Mouse (Mus musculus) hindbrain, postnatal 0 days (tissue): Measurements from ENCODE around the gene Eya4. TPM values are rescaled to one million over a fixed set of nuclear protein-coding genes. Genes with fewer than 3 reads are reported as not detected.
A peak's percentile ranks its signal among the peaks of the same experiment; 100 is the strongest.

Experiments
- ATAC-seq: fragments of 200-750 bp; cut with Nextera tagmentation; 2 replicates; pipeline ENCODE4 v1.8.0; 2017; ENCODE audit warnings: mild to moderate bottlenecking, moderate TSS enrichment, moderate library complexity
- DNase-seq: peaks from one replicate; pipeline ENCODE4 v3.0.0-alpha.2; 2015; ENCODE audit warnings: low spot score
- H3K27ac ChIP-seq: fragments of 300-500 bp; sonication (generic); 2 replicates; pipeline ENCODE4 v1.5.1; 2014; ENCODE audit warnings: mild to moderate bottlenecking
- H3K27me3 ChIP-seq: fragments of 300-500 bp; sonication (generic); 2 replicates; pipeline ENCODE4 v1.6.1; 2014; ENCODE audit warnings: low read length, mixed read lengths; ENCODE audit not compliant: insufficient read depth
- H3K36me3 ChIP-seq: fragments of 300-500 bp; sonication (generic); 2 replicates; pipeline ENCODE4 v1.6.1; 2014; ENCODE audit warnings: low read length, mixed read lengths; ENCODE audit not compliant: insufficient read depth
- H3K4me1 ChIP-seq: fragments of 300-500 bp; sonication (generic); 2 replicates; pipeline ENCODE4 v1.6.1; 2014; ENCODE audit warnings: antibody characterized with exemption, low read length, mixed read lengths; ENCODE audit not compliant: insufficient read depth
- H3K4me2 ChIP-seq: fragments of 300-500 bp; sonication (generic); 2 replicates; pipeline ENCODE4 v1.6.1; 2014; ENCODE audit warnings: low read depth, mild to moderate bottlenecking, low read length, moderate library complexity, mixed read lengths
- H3K4me3 ChIP-seq: fragments of 300-500 bp; sonication (generic); 2 replicates; pipeline ENCODE4 v1.5.1; 2014; ENCODE audit warnings: low read length
- H3K9ac ChIP-seq: fragments of 300-500 bp; sonication (generic); replicated peaks from 2 replicates; pipeline ENCODE4 v1.6.1; 2014; ENCODE audit warnings: mild to moderate bottlenecking, low read length, moderate library complexity, mixed read lengths
- H3K9me3 ChIP-seq: fragments of 300-500 bp; sonication (generic); 2 replicates; pipeline ENCODE4 v1.6.1; 2016; ENCODE audit warnings: low read length, mixed read lengths
- CTCF ChIP-seq: IDR thresholded peaks from 2 replicates; pipeline ENCODE4 v1.5.1; 2016; ENCODE audit warnings: antibody characterized with exemption, control low read depth, low read depth
- WGBS: fragments of 180-500 bp; shearing (Covaris S2); extraction: QIAGEN DNeasy Blood & Tissue Kit; methylation state at CpG from one replicate; pipeline ENCODE4 v1.1.7; 2014; 5-methylcytosine and 5-hydroxymethylcytosine counted together
- polyA plus RNA-seq: library from polyadenylated mRNA; unstranded; fragments of >200 nt; fragmentation: Nextera tagmentation; extraction: Ambion mirVana; gene quantifications from 2 replicates; pipeline ENCODE4 v1.2.1, GENCODE M21; 2015
- total RNA-seq: library from RNA; depleted of rRNA; stranded (reverse); fragments of >200 nt; gene quantifications from 2 replicates; pipeline ENCODE4 v1.2.3, GENCODE M21; 2014; rRNA removed

The Eya4 gene
- total RNA-seq (1.4 and 2.1 TPM in 2 replicates), polyA plus RNA-seq (0.60 and 0.92 TPM in 2 replicates)

- Histone ChIP-seq H3K4me3 (peak within 1 kb of the TSS; percentile 67), H3K4me1 (peaks cover 13% of the 10 kb centered on the region; the same call in 1 of the 2 replicates), H3K36me3 (no peaks in the 10 kb centered on the region), H3K9ac (peak within 1 kb of the TSS; percentile 53), H3K27ac (no peak within 1 kb of the TSS), H3K27me3 (peaks cover 16% of the 10 kb centered on the region; the same call in 1 of the 2 replicates), H3K9me3 (no peaks in the 10 kb centered on the region), H3K4me2 (peak within 1 kb of the TSS; percentile 96)
- peak; percentile 82 for ATAC-seq
- DNase-seq, result peak; percentile 56
- TF ChIP-seq CTCF, result no peak
- 1% methylated on average over 66 of the region's 79 CpGs for WGBS
Observed at GRCm38 (mm10) chr10:23350011-23350911, at the start of gene Eya4. TSS of gene Eya4 (minus strand) at chr10:23350786.

GRCm38 (mm10) chr10:23395399-23395798 is 44.8 kb upstream of the Eya4 start:
- Histone ChIP-seq H3K4me2 (no peak overlapping the region), H3K4me3 (no peak overlapping the region), H3K27ac (no peak overlapping the region), H3K36me3 (no peaks in the 10 kb centered on the region), H3K9ac (no peak overlapping the region), H3K27me3 (no peaks in the 10 kb centered on the region), H3K4me1 (no peaks in the 10 kb centered on the region), H3K9me3 (no peaks in the 10 kb centered on the region)
- ATAC-seq (no peak), DNase-seq (no peak)
- WGBS, result 85% methylated on average over 3 of the region's 3 CpGs
- TF ChIP-seq CTCF, result no peak

GRCm38 (mm10) chr10:23394556-23395245 is 44.1 kb upstream of the Eya4 start:
- ATAC-seq, result no peak
- no peak for TF ChIP-seq CTCF
- no peaks in the 10 kb centered on the region for H3K36me3 ChIP-seq
- no peaks in the 10 kb centered on the region for H3K9me3 ChIP-seq
- no peak overlapping the region for H3K9ac ChIP-seq
- H3K27ac ChIP-seq, result no peak overlapping the region
- H3K4me3 ChIP-seq, result no peak overlapping the region
- no peaks in the 10 kb centered on the region for H3K4me1 ChIP-seq
- no peak overlapping the region for H3K4me2 ChIP-seq
- DNase-seq, result no peak
- no peaks in the 10 kb centered on the region for H3K27me3 ChIP-seq
- WGBS, result 78% methylated on average over 11 of the region's 11 CpGs

GRCm38 (mm10) chr10:23394152-23394551 is 43.6 kb upstream of the Eya4 start:
- Histone ChIP-seq H3K4me3 (no peak overlapping the region), H3K27me3 (no peaks in the 10 kb centered on the region), H3K4me1 (no peaks in the 10 kb centered on the region), H3K27ac (no peak overlapping the region), H3K9ac (no peak overlapping the region), H3K9me3 (no peaks in the 10 kb centered on the region), H3K36me3 (no peaks in the 10 kb centered on the region), H3K4me2 (no peak overlapping the region)
- 66% methylated on average over 6 of the region's 6 CpGs for WGBS
- TF ChIP-seq CTCF, result no peak
- DNase-seq, result no peak
- no peak for ATAC-seq

GRCm38 (mm10) chr10:23363866-23364265 is 13.3 kb upstream of the Eya4 start:
- ATAC-seq (no peak), DNase-seq (no peak)
- Histone ChIP-seq H3K4me3 (no peak overlapping the region), H3K4me2 (no peak overlapping the region), H3K9ac (no peak overlapping the region), H3K27me3 (no peaks in the 10 kb centered on the region), H3K27ac (no peak overlapping the region), H3K9me3 (no peaks in the 10 kb centered on the region), H3K4me1 (no peaks in the 10 kb centered on the region), H3K36me3 (no peaks in the 10 kb centered on the region)
- WGBS, result 90% methylated on average over 6 of the region's 6 CpGs
- no peak for TF ChIP-seq CTCF

GRCm38 (mm10) chr10:23349392-23350010 is 1.1 kb downstream of the Eya4 start:
- DNase-seq, result no peak

More at GRCm38 (mm10) chr10:23349392-23350010, 1.1 kb downstream of the Eya4 start:
- Histone ChIP-seq H3K27me3 (peaks cover 16% of the 10 kb centered on the region; the same call in 1 of the 2 replicates), H3K9ac (peak overlapping the region; percentile 53), H3K4me1 (peaks cover 13% of the 10 kb centered on the region; the same call in 1 of the 2 replicates), H3K27ac (no peak overlapping the region), H3K36me3 (no peaks in the 10 kb centered on the region), H3K9me3 (no peaks in the 10 kb centered on the region), H3K4me3 (peak overlapping the region; percentile 67), H3K4me2 (peak overlapping the region; percentile 96)
- no peak for TF ChIP-seq CTCF
- under 1% methylated on average over 32 of the region's 33 CpGs for WGBS
- peak; percentile 50 for ATAC-seq
